ENCODE assay signal across 23 mouse cellular contexts in genomic region chr11:116084166-116084565, GRCm38 (mm10). TPM values are rescaled to one million over a fixed set of nuclear protein-coding genes. Genes with fewer than 3 reads are reported as not detected.
DNase-seq lines count a peak whose midpoint lies in the region; ATAC-seq and TF ChIP-seq lines count a peak whose summit lies in the region.
"Had no signal": no experiment of that assay in that cellular context is flagged by ENCODE, and none has a peak within 500 bp of the region (broad histone marks: within the 10 kb centered on the region; RNA-seq: fewer than 3 reads in every experiment).

No protein-coding gene starts in this region.

- H3K27me3 ChIP-seq in erythroblast, embryonic 14.5 days (ENCODE audit: control insufficient read depth), result no peaks in the 10 kb centered on the region
- no peaks in the 10 kb centered on the region for H3K27me3 ChIP-seq in liver, embryonic 15.5 days
- H3K27me3 ChIP-seq in forebrain, embryonic 14.5 days (replicated peaks; ENCODE audit: control insufficient read depth, insufficient read depth, low read length), result no peaks in the 10 kb centered on the region
- H3K27me3 ChIP-seq: embryonic facial prominence, embryonic 15.5 days; forebrain, embryonic 15.5 days; heart, embryonic 12.5 days; hindbrain, embryonic 15.5 days; limb, embryonic 13.5 days; midbrain, embryonic 15.5 days had no signal

- H3K27ac ChIP-seq in liver, embryonic 15.5 days (replicated peaks), result peak overlapping the region; percentile 88
- no peak overlapping the region for H3K27ac ChIP-seq in forebrain, embryonic 14.5 days (ENCODE audit: low read depth, low read length)
- H3K27ac ChIP-seq: embryonic facial prominence, embryonic 15.5 days; forebrain, embryonic 15.5 days; hindbrain, embryonic 15.5 days; left cerebral cortex, adult 2 months; limb, embryonic 13.5 days; midbrain, embryonic 15.5 days had no signal

- intact Hi-C loops in left cerebral cortex, postnatal 4 days (cut with DNase I), result no loop called here

- ATAC-seq in liver, embryonic 15.5 days (ENCODE audit: insufficient read depth), result no peak
- ATAC-seq in forebrain, embryonic 14.5 days, result no peak
- ATAC-seq: forebrain, embryonic 15.5 days; midbrain, embryonic 15.5 days had no signal

- WGBS in lung, adult 2 months, result 68% methylated on average over 6 of the region's 6 CpGs
- 39% methylated on average over 6 of the region's 6 CpGs for whole genome bisulfite sequencing in liver, embryonic 15.5 days (ENCODE audit: insufficient replicate concordance)
- WGBS in forebrain, embryonic 14.5 days, result 94% methylated on average over 6 of the region's 6 CpGs

- H3K9ac ChIP-seq in liver, embryonic 15.5 days, result 0 out of 2 replicates have a peak overlapping the region, but pooled peaks have one; percentile 16
- no peak overlapping the region for H3K9ac ChIP-seq in forebrain, embryonic 14.5 days (ENCODE audit: low read length)
- H3K9ac ChIP-seq: embryonic facial prominence, embryonic 15.5 days; forebrain, embryonic 15.5 days; heart, embryonic 12.5 days; hindbrain, embryonic 15.5 days; limb, embryonic 13.5 days; midbrain, embryonic 15.5 days had no signal

- H3K36me3 ChIP-seq in erythroblast, embryonic 14.5 days (ENCODE audit: control insufficient read depth), result peaks cover 66% of the 10 kb centered on the region
- peaks cover 63% of the 10 kb centered on the region for H3K36me3 ChIP-seq in liver, embryonic 15.5 days (replicated peaks)
- H3K36me3 ChIP-seq in forebrain, embryonic 14.5 days (ENCODE audit: control insufficient read depth, insufficient read depth, low read length), result peaks cover 47% of the 10 kb centered on the region

- H3K4me1 ChIP-seq in lung, adult 2 months (ENCODE audit: control insufficient read depth, insufficient read depth, low read length), result peaks cover 9% of the 10 kb centered on the region
- peaks cover 84% of the 10 kb centered on the region for H3K4me1 ChIP-seq in erythroblast, embryonic 14.5 days (ENCODE audit: control insufficient read depth)
- peaks cover 85% of the 10 kb centered on the region for H3K4me1 ChIP-seq in liver, embryonic 15.5 days (replicated peaks)
- H3K4me1 ChIP-seq in forebrain, embryonic 14.5 days (ENCODE audit: control insufficient read depth, insufficient read depth, low read length), result peaks cover 12% of the 10 kb centered on the region

- DNase-seq in lung, postnatal 36 days, result peak; percentile 43
- DNase-seq in lung, adult 2 months, result no peak
- DNase-seq in right cerebral cortex, postnatal 14 days, result no peak
- DNase-seq in left cerebral cortex, postnatal 4 days, result no peak
- no peak for DNase-seq in forebrain, embryonic 14.5 days (ENCODE audit: low spot score)
- DNase-seq: adrenal gland, adult 2 months; cerebellum, postnatal 10 days; embryo, embryonic 11 days; heart, postnatal 36 days; kidney, adult 11 months; kidney, postnatal 25 days; lung, postnatal 10 days; retina, postnatal 1 day; thymus, adult 2 months had no signal

- no peaks in the 10 kb centered on the region for H3K9me3 ChIP-seq in erythroblast, embryonic 14.5 days (ENCODE audit: control insufficient read depth, low read length)
- no peaks in the 10 kb centered on the region for H3K9me3 ChIP-seq in liver, embryonic 15.5 days (replicated peaks)
- H3K9me3 ChIP-seq in forebrain, embryonic 14.5 days (replicated peaks; ENCODE audit: control insufficient read depth, low read length), result no peaks in the 10 kb centered on the region
- H3K9me3 ChIP-seq: embryonic facial prominence, embryonic 15.5 days; forebrain, embryonic 15.5 days; heart, embryonic 12.5 days; hindbrain, embryonic 15.5 days; limb, embryonic 13.5 days; midbrain, embryonic 15.5 days had no signal

- no peak for TF ChIP-seq POLR2A in lung, adult 2 months (IDR thresholded peaks at IDR 0.05; ENCODE audit: borderline replicate concordance, extremely low read depth, low read depth, low read length)

- no peak overlapping the region for H3K4me3 ChIP-seq in lung, adult 2 months (replicated peaks; ENCODE audit: extremely low read depth, low read depth, low read length)
- H3K4me3 ChIP-seq in erythroblast, embryonic 14.5 days (replicated peaks), result peak overlapping the region; percentile 84
- H3K4me3 ChIP-seq in liver, embryonic 15.5 days (replicated peaks), result peak overlapping the region; percentile 65; the same call in 1 of the 2 replicates
- H3K4me3 ChIP-seq in forebrain, embryonic 14.5 days (ENCODE audit: low read depth, low read length), result no peak overlapping the region
- H3K4me3 ChIP-seq: embryonic facial prominence, embryonic 15.5 days; forebrain, embryonic 15.5 days; heart, embryonic 12.5 days; hindbrain, embryonic 15.5 days; left cerebral cortex, adult 2 months; limb, embryonic 13.5 days; midbrain, embryonic 15.5 days had no signal

- no peak for TF ChIP-seq CTCF in lung, adult 2 months (IDR thresholded peaks at IDR 0.05; ENCODE audit: insufficient read depth, low read length)

- H3K4me2 ChIP-seq in liver, embryonic 15.5 days, result peak overlapping the region; percentile 78
- H3K4me2 ChIP-seq in forebrain, embryonic 14.5 days (ENCODE audit: low read length), result no peak overlapping the region
- H3K4me2 ChIP-seq: embryonic facial prominence, embryonic 15.5 days; forebrain, embryonic 15.5 days; heart, embryonic 12.5 days; hindbrain, embryonic 15.5 days; limb, embryonic 13.5 days; midbrain, embryonic 15.5 days had no signal

RNA-seq across cellular contexts. Expression of gene Wbp2, which starts 2.6 kb away (rescaled TPM):
- polyA plus RNA-seq in lung, adult 2 months (2012; rRNA removed), result 257 and 267 TPM in 2 replicates
- polyA plus RNA-seq in erythroblast, embryonic 14.5 days (2012), result 142 and 153 TPM in 2 replicates
- 83.9 and 93.0 TPM in 2 replicates for polyA plus RNA-seq in liver, embryonic 15.5 days (2015; fragmentation: Nextera tagmentation; extraction: Ambion mirVana)
- total RNA-seq in left cerebral cortex, postnatal 4 days (2021), result 100 to 1,000 TPM; 171 to 176 TPM
- 145 and 166 TPM in 2 replicates for polyA plus RNA-seq in forebrain, embryonic 14.5 days (2014; fragmentation: Nextera tagmentation; extraction: Ambion mirVana)

RNA-seq across cellular contexts. Expression of gene Unc13d, which starts 6.4 kb away (rescaled TPM):
- 51.6 and 56.4 TPM in 2 replicates for polyA plus RNA-seq in lung, adult 2 months (2012; rRNA removed)
- polyA plus RNA-seq in erythroblast, embryonic 14.5 days (2012), result 14.5 and 18.2 TPM in 2 replicates
- polyA plus RNA-seq in liver, embryonic 15.5 days (2015; fragmentation: Nextera tagmentation; extraction: Ambion mirVana), result 21.4 and 23.3 TPM in 2 replicates
- total RNA-seq in left cerebral cortex, postnatal 4 days (2021), result 1 to 10 TPM in 1 of 2 experiments, under 1 TPM in 1; 0.56 to 1.2 TPM
- 0.19 and 0.62 TPM in 2 replicates for polyA plus RNA-seq in forebrain, embryonic 14.5 days (2014; fragmentation: Nextera tagmentation; extraction: Ambion mirVana)

RNA-seq across cellular contexts. Expression of gene Trim47, which starts 42.8 kb away (rescaled TPM):
- 44.6 and 55.5 TPM in 2 replicates for polyA plus RNA-seq in lung, adult 2 months (2012; rRNA removed)
- polyA plus RNA-seq in erythroblast, embryonic 14.5 days (2012), result 0.10 and 0.17 TPM in 2 replicates
- polyA plus RNA-seq in liver, embryonic 15.5 days (2015; fragmentation: Nextera tagmentation; extraction: Ambion mirVana), result 5.4 and 7.6 TPM in 2 replicates
- 1 to 10 TPM; 9.2 to 9.3 TPM for total RNA-seq in left cerebral cortex, postnatal 4 days (2021)
- 4.0 and 6.0 TPM in 2 replicates for polyA plus RNA-seq in forebrain, embryonic 14.5 days (2014; fragmentation: Nextera tagmentation; extraction: Ambion mirVana)

RNA-seq across cellular contexts. Expression of gene Trim65, which starts 46.8 kb away (rescaled TPM):
- polyA plus RNA-seq in lung, adult 2 months (2012; rRNA removed), result 17.3 and 21.4 TPM in 2 replicates
- polyA plus RNA-seq in erythroblast, embryonic 14.5 days (2012), result 0.04 and 0.08 TPM in 2 replicates
- polyA plus RNA-seq in liver, embryonic 15.5 days (2015; fragmentation: Nextera tagmentation; extraction: Ambion mirVana), result 1.2 and 1.5 TPM in 2 replicates
- 1 to 10 TPM; 4.9 to 5.2 TPM for total RNA-seq in left cerebral cortex, postnatal 4 days (2021)
- polyA plus RNA-seq in forebrain, embryonic 14.5 days (2014; fragmentation: Nextera tagmentation; extraction: Ambion mirVana), result 0.97 and 1.1 TPM in 2 replicates

RNA-seq across cellular contexts. Expression of gene Unk, which starts 54.0 kb away (rescaled TPM):
- 48.6 and 54.0 TPM in 2 replicates for polyA plus RNA-seq in lung, adult 2 months (2012; rRNA removed)
- polyA plus RNA-seq in erythroblast, embryonic 14.5 days (2012), result 3.6 and 3.8 TPM in 2 replicates
- 10.1 and 11.6 TPM in 2 replicates for polyA plus RNA-seq in liver, embryonic 15.5 days (2015; fragmentation: Nextera tagmentation; extraction: Ambion mirVana)
- total RNA-seq in left cerebral cortex, postnatal 4 days (2021), result 10 to 100 TPM; 38.8 to 42.9 TPM
- polyA plus RNA-seq in forebrain, embryonic 14.5 days (2014; fragmentation: Nextera tagmentation; extraction: Ambion mirVana), result 23.4 and 24.9 TPM in 2 replicates

Comparison
In these comparisons a context has a peak if more than half of its experiments do, and no peak if none do; other contexts are left out.
1. H3K4me3 ChIP-seq: peak in erythroblast, embryonic 14.5 days (single experiment) and liver, embryonic 15.5 days (single experiment); none in lung, adult 2 months (single experiment) and forebrain, embryonic 14.5 days (single experiment).